Mouse (Mus musculus) ES-CJ7 (cell line): ENCODE data around the gene Rrm2.

ENCODE experiments used
- DNase-seq: peaks from one replicate; pipeline ENCODE4 v3.0.0; 2011; ENCODE audit warnings: low read depth, low spot score

The Rrm2 gene

GRCm38 (mm10) chr12:24747297-24747696, 39.3 kb downstream of the Rrm2 start:
- DNase-seq: no peak

GRCm38 (mm10) chr12:24750521-24750920, 42.5 kb downstream of the Rrm2 start:
- DNase-seq: no peak

GRCm38 (mm10) chr12:24753680-24754079, 45.6 kb downstream of the Rrm2 start:
- DNase-seq: no peak

- no peak for DNase-seq
These were observed 46.7 kb downstream of the Rrm2 start for GRCm38 (mm10) chr12:24754693-24755092.

GRCm38 (mm10) chr12:24755471-24755870, 47.4 kb downstream of the Rrm2 start:
- peak; percentile 26 for DNase-seq

GRCm38 (mm10) chr12:24757387-24757786, 49.3 kb downstream of the Rrm2 start:
- no peak for DNase-seq

- DNase-seq: no peak
These were observed 50.3 kb downstream of the Rrm2 start for GRCm38 (mm10) chr12:24758374-24758773.

- no peak for DNase-seq
These were observed 54.2 kb downstream of the Rrm2 start for GRCm38 (mm10) chr12:24762253-24762652.
